Mouse (Mus musculus) MEL (cell line): ENCODE measurements around the gene Marveld3. TPM values are rescaled to one million over a fixed set of nuclear protein-coding genes. Genes with fewer than 3 reads are reported as not detected.

Experiments
- DNase-seq: peaks from one replicate; pipeline ENCODE4 v3.0.0; 2011; ENCODE audit warnings: low read depth, low spot score
- H3K27ac ChIP-seq: 2 replicates; pipeline ENCODE4 v1.5.1; 2012; ENCODE audit warnings: low read depth, mild to moderate bottlenecking, control low read depth, low read length, moderate library complexity; ENCODE audit not compliant: control insufficient read depth
- H3K27me3 ChIP-seq, 2 experiments: fragments of 150-350 bp in 1 of 2; sonication (generic) in 1 of 2; 2 replicates each; pipeline ENCODE4 v1.6.1; 2012; ENCODE audit warnings: low read length in 2 of 2, mild to moderate bottlenecking in 2 of 2, improper control_type of control experiment in 1 of 2, moderate library complexity in 1 of 2; ENCODE audit not compliant: insufficient read depth in 2 of 2, control insufficient read depth in 1 of 2
- H3K36me3 ChIP-seq, 2 experiments: 2 replicates each; pipeline ENCODE4 v1.6.1; 2012 to 2014; ENCODE audit warnings: low read length in 2 of 2, improper control_type of control experiment in 1 of 2, inconsistent platforms in 1 of 2, mild to moderate bottlenecking in 1 of 2; ENCODE audit not compliant: insufficient read depth in 2 of 2, control insufficient read depth in 1 of 2
- H3K4me1 ChIP-seq, 2 experiments: fragments of 150-350 bp in 1 of 2; sonication (generic) in 1 of 2; 2 replicates each; pipeline ENCODE4 v1.6.1; 2012; ENCODE audit warnings: low read length in 2 of 2, improper control_type of control experiment in 1 of 2, mild to moderate bottlenecking in 1 of 2; ENCODE audit not compliant: insufficient read depth in 2 of 2, control insufficient read depth in 1 of 2
- H3K4me3 ChIP-seq, 2 experiments: fragments of 150-350 bp in 1 of 2; sonication (generic) in 1 of 2; 2 replicates each; pipeline ENCODE4 v1.5.1; 2012; ENCODE audit warnings: low read depth in 2 of 2, low read length in 2 of 2, mild to moderate bottlenecking in 2 of 2, moderate library complexity in 2 of 2, control low read depth in 1 of 2, improper control_type of control experiment in 1 of 2; ENCODE audit not compliant: control insufficient read depth in 1 of 2, insufficient read depth in 1 of 2
- H3K79me2 ChIP-seq: 2 replicates; pipeline ENCODE4 v1.6.1; 2012; ENCODE audit warnings: mild to moderate bottlenecking, low read length, moderate library complexity; ENCODE audit not compliant: control insufficient read depth, poor library complexity, insufficient read depth
- H3K9ac ChIP-seq: 2 replicates; pipeline ENCODE4 v1.6.1; 2012; ENCODE audit warnings: low read depth, mild to moderate bottlenecking, control low read depth, low read length, moderate library complexity; ENCODE audit not compliant: control insufficient read depth, poor library complexity, severe bottlenecking
- H3K9me3 ChIP-seq: fragments of 150-350 bp; sonication (generic); replicated peaks from 2 replicates; pipeline ENCODE4 v1.6.1; 2012; ENCODE audit warnings: mild to moderate bottlenecking, low read length, improper control_type of control experiment, moderate library complexity; ENCODE audit not compliant: insufficient read depth
- CHD2 ChIP-seq: IDR thresholded peaks from 2 replicates; pipeline ENCODE4 v1.6.1; 2011; ENCODE audit warnings: low read length, improper control_type of control experiment
- CTCF ChIP-seq, 3 experiments: IDR thresholded peaks in 2 of 3; conservative IDR thresholded peaks in 1 of 3; 2 replicates each; pipeline ENCODE4 v1.5.1; 2011 to 2012; ENCODE audit warnings: low read length in 3 of 3, low read depth in 2 of 3, mild to moderate bottlenecking in 2 of 3, improper control_type of control experiment in 1 of 3, inconsistent platforms in 1 of 3, mixed read lengths in 1 of 3, moderate library complexity in 1 of 3; ENCODE audit not compliant: control insufficient read depth in 1 of 3, insufficient read depth in 1 of 3, poor library complexity in 1 of 3, severe bottlenecking in 1 of 3
- E2F4 ChIP-seq: IDR thresholded peaks from 2 replicates; pipeline ENCODE4 v1.6.1; 2011; ENCODE audit warnings: low read depth, low read length, improper control_type of control experiment, borderline replicate concordance
- ELF1 ChIP-seq: IDR thresholded peaks from 2 replicates; pipeline ENCODE4 v1.6.1; 2014; ENCODE audit warnings: low read depth, mild to moderate bottlenecking, inconsistent platforms, low read length, improper control_type of control experiment, moderate library complexity
- EP300 ChIP-seq, 2 experiments: IDR thresholded peaks; 2 replicates each; pipeline ENCODE4 v1.6.1; 2011; ENCODE audit warnings: improper control_type of control experiment in 2 of 2, low read length in 2 of 2, low read depth in 1 of 2, mild to moderate bottlenecking in 1 of 2
- GABPA ChIP-seq: IDR thresholded peaks from 2 replicates; pipeline ENCODE4 v1.6.1; 2012; ENCODE audit warnings: low read depth, mild to moderate bottlenecking, inconsistent platforms, low read length, improper control_type of control experiment, moderate library complexity
- HCFC1 ChIP-seq: IDR thresholded peaks from 2 replicates; pipeline ENCODE4 v1.6.1; 2012; ENCODE audit warnings: low read depth, mild to moderate bottlenecking, inconsistent platforms, low read length, improper control_type of control experiment, moderate library complexity
- MAFK ChIP-seq: IDR thresholded peaks from 2 replicates; pipeline ENCODE4 v1.6.1; 2011; ENCODE audit warnings: low read depth, mild to moderate bottlenecking, low read length, improper control_type of control experiment, borderline replicate concordance
- MXI1 ChIP-seq: IDR thresholded peaks from 2 replicates; pipeline ENCODE4 v1.6.1; 2011; ENCODE audit warnings: mild to moderate bottlenecking, low read depth, low read length, improper control_type of control experiment
- MYB ChIP-seq: IDR thresholded peaks from 2 replicates; pipeline ENCODE4 v1.6.1; 2011; ENCODE audit warnings: mild to moderate bottlenecking, low read depth, low read length, improper control_type of control experiment
- NRF1 ChIP-seq: IDR thresholded peaks from 2 replicates; pipeline ENCODE4 v1.6.1; 2014; ENCODE audit warnings: low read depth, mild to moderate bottlenecking, inconsistent platforms, low read length, improper control_type of control experiment, moderate library complexity; ENCODE audit not compliant: poor library complexity, insufficient read depth, severe bottlenecking
- POLR2AphosphoS5 ChIP-seq: IDR thresholded peaks from 2 replicates; pipeline ENCODE4 v1.6.1; 2012; ENCODE audit warnings: low read depth, borderline replicate concordance, mild to moderate bottlenecking, inconsistent platforms, low read length, moderate library complexity, mixed read lengths
- RAD21 ChIP-seq: IDR thresholded peaks from 2 replicates; pipeline ENCODE4 v1.6.1; 2011; ENCODE audit warnings: mild to moderate bottlenecking, low read depth, low read length, improper control_type of control experiment
- RCOR1 ChIP-seq: IDR thresholded peaks from 2 replicates; pipeline ENCODE4 v1.6.1; 2012; ENCODE audit warnings: low read depth, mild to moderate bottlenecking, inconsistent platforms, low read length, improper control_type of control experiment
- SIN3A ChIP-seq: IDR thresholded peaks from 2 replicates; pipeline ENCODE4 v1.6.1; 2012; ENCODE audit warnings: low read length, improper control_type of control experiment, inconsistent platforms
- TBP ChIP-seq: IDR thresholded peaks from 2 replicates; pipeline ENCODE4 v1.8.0; 2011; ENCODE audit warnings: low read depth, low read length, improper control_type of control experiment
- UBTF ChIP-seq: IDR thresholded peaks from 2 replicates; pipeline ENCODE4 v1.6.1; 2012; ENCODE audit warnings: low read depth, mild to moderate bottlenecking, inconsistent platforms, low read length, improper control_type of control experiment, moderate library complexity, borderline replicate concordance; ENCODE audit not compliant: insufficient read depth
- USF1 ChIP-seq: IDR thresholded peaks from 2 replicates; pipeline ENCODE4 v1.6.1; 2014; ENCODE audit warnings: low read depth, mild to moderate bottlenecking, inconsistent platforms, low read length, improper control_type of control experiment, moderate library complexity
- USF2 ChIP-seq, 2 experiments: IDR thresholded peaks; 2 replicates each; pipeline ENCODE4 v1.6.1; 2011 to 2012; ENCODE audit warnings: improper control_type of control experiment in 2 of 2, low read length in 2 of 2, borderline replicate concordance in 1 of 2, inconsistent platforms in 1 of 2, low read depth in 1 of 2, mild to moderate bottlenecking in 1 of 2; ENCODE audit not compliant: insufficient read depth in 1 of 2
- ZC3H11A ChIP-seq: IDR thresholded peaks from 2 replicates; pipeline ENCODE4 v1.6.1; 2012; ENCODE audit warnings: low read depth, mild to moderate bottlenecking, inconsistent platforms, low read length, improper control_type of control experiment
- ZMIZ1 ChIP-seq: IDR thresholded peaks from 2 replicates; pipeline ENCODE4 v1.6.1; 2012; ENCODE audit warnings: low read depth, mild to moderate bottlenecking, inconsistent platforms, low read length, improper control_type of control experiment, moderate library complexity
- ZNF384 ChIP-seq: IDR thresholded peaks from 2 replicates; pipeline ENCODE4 v1.6.1; 2012; ENCODE audit warnings: low read depth, mild to moderate bottlenecking, inconsistent platforms, low read length, improper control_type of control experiment
- polyA plus RNA-seq, 2 experiments: library from polyadenylated mRNA; stranded (reverse) in 1 of 2; unstranded in 1 of 2; fragments of >175 nt in 1 of 2; fragments of >200 nt in 1 of 2; gene quantifications; 2 replicates each; pipeline versions ENCODE4 v1.2.1 to v1.2.4; 2012; ENCODE audit warnings: low replicate concordance in 2 of 2, low read depth in 1 of 2; ENCODE audit not compliant: insufficient read length in 2 of 2, insufficient read depth in 1 of 2, missing spikeins in 1 of 2
- total RNA-seq: library from RNA; depleted of rRNA; stranded (reverse); fragments of 300-350 nt; gene quantifications from 2 replicates; pipeline ENCODE4 v1.2.3, GENCODE M21; 2012

Marveld3 gene
- total and polyA plus RNA-seq, 3 experiments = not detected

- Histone ChIP-seq H3K4me3 (no peak overlapping the region), H3K27ac (no peak overlapping the region)
- TF ChIP-seq ZNF384 = no peak
- TF ChIP-seq MXI1 = no peak
- no peak for TF ChIP-seq EP300 (IDR thresholded peaks at IDR 0.05; ENCODE audit: low read depth in 1 of 2, low read length in 2 of 2)
- TF ChIP-seq HCFC1 = no peak
- no peak for TF ChIP-seq CHD2
- TF ChIP-seq USF1 = no peak
- TF ChIP-seq TBP = no peak
- TF ChIP-seq RCOR1 = no peak
- no peak for TF ChIP-seq ELF1
- no peak for TF ChIP-seq GABPA
- TF ChIP-seq ZMIZ1 = no peak
- TF ChIP-seq E2F4 = no peak
- no peak for TF ChIP-seq MAFK
- TF ChIP-seq, all 39 proteins: peak for 0
- Histone ChIP-seq H3K9me3 (no peaks in the 10 kb centered on the region), H3K36me3 (no peaks in the 10 kb centered on the region), H3K27me3 (no peaks in the 10 kb centered on the region), H3K79me2 (no peaks in the 10 kb centered on the region), H3K9ac (no peak overlapping the region), H3K4me1 (no peaks in the 10 kb centered on the region)
- no peak for DNase-seq
Observed at GRCm38 (mm10) chr8:109998066-109998465, 36.1 kb upstream of the Marveld3 start.

DNA sequence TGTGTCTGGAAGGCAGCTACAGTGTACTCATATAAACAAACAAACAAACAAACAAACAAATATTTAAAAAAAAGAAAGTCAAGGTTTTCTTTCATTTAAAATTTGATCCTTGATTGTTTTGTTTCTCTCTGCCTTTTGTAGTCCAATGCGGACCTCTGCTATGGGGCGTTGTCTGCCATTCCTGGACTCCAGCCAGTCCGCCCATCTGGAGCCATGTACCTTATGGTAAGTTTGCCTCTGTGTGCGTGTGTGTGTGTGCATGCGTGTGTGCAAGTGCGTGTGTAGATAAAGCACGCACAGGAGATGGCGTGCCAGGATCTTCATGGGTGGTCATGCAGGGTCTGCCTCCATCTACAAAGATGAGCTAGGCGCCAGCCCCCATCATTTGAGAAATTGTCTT, 35.4 kb upstream of the Marveld3 start:
- H3K4me3 ChIP-seq = no peak overlapping the region
- no peaks in the 10 kb centered on the region for H3K36me3 ChIP-seq
- H3K9ac ChIP-seq = no peak overlapping the region
- no peak for DNase-seq
- TF ChIP-seq TBP = no peak
- no peak for TF ChIP-seq USF2 (IDR thresholded peaks at IDR 0.05; ENCODE audit: borderline replicate concordance in 1 of 2, insufficient read depth in 1 of 2, low read depth in 1 of 2, low read length in 2 of 2)
- TF ChIP-seq, all 39 proteins: peak for 0
- no peaks in the 10 kb centered on the region for H3K4me1 ChIP-seq
- no peak overlapping the region for H3K27ac ChIP-seq
- H3K9me3 ChIP-seq = no peaks in the 10 kb centered on the region
- no peaks in the 10 kb centered on the region for H3K79me2 ChIP-seq
- H3K27me3 ChIP-seq = no peaks in the 10 kb centered on the region

DNA sequence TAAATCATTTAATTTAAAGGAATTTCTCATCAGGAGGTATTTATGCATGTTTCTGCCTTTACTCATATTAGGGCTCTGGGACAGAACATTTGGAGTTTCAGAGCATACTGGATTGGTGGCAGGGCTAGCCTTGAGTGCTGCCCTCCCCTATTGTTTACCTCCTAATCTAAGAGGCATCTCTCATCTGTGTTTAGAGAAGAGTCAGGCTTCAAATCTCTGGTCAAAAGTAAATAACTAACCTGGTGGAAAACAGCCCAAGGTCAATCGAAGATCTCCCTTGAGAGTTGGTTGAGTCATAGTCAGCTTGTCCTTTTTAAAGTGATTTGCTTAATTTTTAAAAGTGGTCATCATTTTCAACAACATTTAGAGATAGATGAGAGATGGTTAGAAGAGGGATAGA, 30.9 kb upstream of the Marveld3 start:
- Histone ChIP-seq H3K9ac (no peak overlapping the region), H3K79me2 (no peaks in the 10 kb centered on the region), H3K9me3 (no peaks in the 10 kb centered on the region), H3K27me3 (no peaks in the 10 kb centered on the region), H3K4me3 (no peak overlapping the region), H3K27ac (no peak overlapping the region), H3K4me1 (no peaks in the 10 kb centered on the region), H3K36me3 (no peaks in the 10 kb centered on the region)
- no peak for TF ChIP-seq CTCF (IDR thresholded peaks at IDR 0.05 in 2 of 3, conservative IDR thresholded peaks at IDR 0.05 in 1 of 3; ENCODE audit: control insufficient read depth in 1 of 3, insufficient read depth in 1 of 3, low read depth in 2 of 3, low read length in 3 of 3, poor library complexity in 1 of 3, severe bottlenecking in 1 of 3)
- TF ChIP-seq UBTF = no peak
- TF ChIP-seq ZC3H11A = no peak
- no peak for TF ChIP-seq POLR2AphosphoS5
- no peak for TF ChIP-seq NRF1
- no peak for TF ChIP-seq RAD21
- TF ChIP-seq MYB = no peak
- no peak for TF ChIP-seq SIN3A
- no peak for TF ChIP-seq HCFC1
- TF ChIP-seq TBP = no peak
- no peak for DNase-seq
